Mouse (Mus musculus) Muller cell, postnatal 12 days (primary cell): ENCODE measurements at regions not wholly inside any gene's neighbourhood (a gene's known extent, or its start where the extent isn't known, plus 50 kb on each side); places are given as distances from the start of the nearest gene placed in this dataset.

ENCODE experiments used
- DNase-seq: peaks from one replicate; pipeline ENCODE4 v3.0.0-alpha.2; 2015; ENCODE audit errors: inconsistent ontology term

- DNase-seq = no peak
Measured at GRCm38 (mm10) chr19:14035371-14035770, 122.0 kb downstream of the Olfr1505 start.

- no peak for DNase-seq
Measured at GRCm38 (mm10) chr19:14035785-14036184, 122.5 kb downstream of the Olfr1505 start.

- DNase-seq = no peak
Measured at GRCm38 (mm10) chr19:14036750-14037149, 123.4 kb downstream of the Olfr1505 start.

GRCm38 (mm10) chr19:14042753-14043152 is 129.4 kb downstream of the Olfr1505 start:
- no peak for DNase-seq

- DNase-seq = no peak
Measured at GRCm38 (mm10) chr19:14045456-14045855, 132.1 kb downstream of the Olfr1505 start.

- DNase-seq = no peak
Measured at GRCm38 (mm10) chr19:14052052-14052451, 138.7 kb downstream of the Olfr1505 start.

GRCm38 (mm10) chr19:14080538-14080937 is 167.2 kb downstream of the Olfr1505 start:
- peak; percentile 5 for DNase-seq

- DNase-seq = no peak
Measured at GRCm38 (mm10) chr19:14084726-14085125, 171.4 kb downstream of the Olfr1505 start.

- DNase-seq = no peak
Measured at GRCm38 (mm10) chr19:14090106-14090505, 176.8 kb downstream of the Olfr1505 start.

GRCm38 (mm10) chr19:14094191-14094590 is 180.9 kb downstream of the Olfr1505 start:
- DNase-seq = no peak

GRCm38 (mm10) chr19:14096187-14096586 is 182.9 kb downstream of the Olfr1505 start:
- peak; percentile 57 for DNase-seq

- no peak for DNase-seq
Measured at GRCm38 (mm10) chr19:14109091-14109490, 195.8 kb downstream of the Olfr1505 start.

GRCm38 (mm10) chr19:14123348-14124113 is 210.2 kb downstream of the Olfr1505 start:
- DNase-seq = no peak

- DNase-seq = no peak
Measured at GRCm38 (mm10) chr19:14124250-14124827, 211.0 kb downstream of the Olfr1505 start.

- no peak for DNase-seq
Measured at GRCm38 (mm10) chr19:14124986-14125385, 211.7 kb downstream of the Olfr1505 start.

GRCm38 (mm10) chr19:14128397-14129209 is 215.3 kb downstream of the Olfr1505 start:
- no peak for DNase-seq

GRCm38 (mm10) chr19:14161217-14161616 is 247.9 kb downstream of the Olfr1505 start:
- no peak for DNase-seq

GRCm38 (mm10) chr19:14162773-14163172 is 249.4 kb downstream of the Olfr1505 start:
- no peak for DNase-seq

GRCm38 (mm10) chr19:14165775-14166174 is 252.4 kb downstream of the Olfr1505 start:
- DNase-seq = no peak

GRCm38 (mm10) chr19:14180244-14180643 is 266.9 kb downstream of the Olfr1505 start:
- DNase-seq = peak; percentile 0

GRCm38 (mm10) chr19:14180956-14181355 is 267.6 kb downstream of the Olfr1505 start:
- no peak for DNase-seq

GRCm38 (mm10) chr19:14181661-14182415 is 268.5 kb downstream of the Olfr1505 start:
- peak; percentile 65 for DNase-seq
